20 mouse cellular contexts compared by ENCODE assay signal in the genomic region with DNA sequence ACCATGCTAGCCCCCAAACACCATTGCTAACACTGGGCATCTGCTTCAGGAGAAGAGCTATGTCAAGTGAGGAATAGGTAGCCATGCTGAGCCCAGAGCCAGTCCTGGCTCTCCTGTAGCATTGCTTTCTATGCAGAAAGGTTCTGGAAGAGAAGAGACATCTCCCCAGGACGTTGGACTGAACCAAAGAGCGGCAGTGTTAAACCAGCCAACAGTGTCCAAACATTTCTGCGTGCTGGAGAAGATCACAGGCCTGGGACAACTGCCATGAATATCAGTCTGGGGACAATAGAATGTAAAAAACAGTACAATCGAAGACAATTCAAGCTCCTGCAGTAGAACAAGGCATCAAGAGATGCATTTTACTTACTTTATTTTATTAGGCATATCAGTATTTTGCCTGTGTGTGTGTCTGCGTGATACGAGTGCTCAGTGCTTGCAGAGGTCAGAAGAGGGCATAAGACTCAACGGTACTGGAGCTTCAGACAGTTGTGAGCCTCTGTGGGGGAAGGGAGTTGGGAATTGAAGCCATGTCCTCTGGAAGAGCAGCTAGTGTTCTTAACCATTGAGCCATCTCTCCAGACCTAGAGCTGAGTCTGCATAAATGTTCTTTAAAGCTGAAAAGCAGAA.
DNase-seq lines count a peak whose midpoint lies in the region; ATAC-seq lines count a peak whose summit lies in the region.
"Had no signal": no experiment of that assay in that cellular context is flagged by ENCODE, and none has a peak within 500 bp of the region (broad histone marks: within the 10 kb centered on the region; RNA-seq: fewer than 3 reads in every experiment).

No protein-coding gene starts in this region.

- ATAC-seq in cerebellum, adult (ENCODE audit: insufficient number of reproducible peaks, low FRiP score, low TSS enrichment): peak; percentile 57
- ATAC-seq: forebrain, embryonic 14.5 days; inflammation-experienced regulatory T-cells, adult 6 months; midbrain, embryonic 15.5 days had no signal

- DNase-seq in cerebellum, adult 11-12 months: no peak
- peak; percentile 33 to 36 for DNase-seq in heart, adult 18-20 months
- no peak for DNase-seq in heart, adult 8-10 months (ENCODE audit: low spot score)
- DNase-seq in lung, postnatal 10 days: peak; percentile 52
- DNase-seq in lung, adult 18-20 months: no peak
- no peak for DNase-seq in ovary, postnatal 36 days (ENCODE audit: low spot score)
- no peak for DNase-seq in thymus, postnatal 0 days (ENCODE audit: low spot score)
- DNase-seq: adrenal gland, adult 8-10 months; gastrocnemius, postnatal 36 days; kidney, adult 11 months; kidney, postnatal 25 days; liver; lung, embryonic 14.5 days; right cerebral cortex, postnatal 4 days; thymus, adult 18-20 months; thymus, postnatal 36 days had no signal

Comparison
In these comparisons a context has a peak if more than half of its experiments do, and no peak if none do; other contexts are left out.
1. DNase-seq: peak in heart, adult 18-20 months (2 of 2) and lung, postnatal 10 days (single experiment); none in cerebellum, adult 11-12 months (single experiment), heart, adult 8-10 months (single experiment), lung, adult 18-20 months (0 of 2), ovary, postnatal 36 days (single experiment) and thymus, postnatal 0 days (single experiment).